Mouse (Mus musculus) G1E-ER4 (cell line): Measurements from ENCODE around the gene Krt33a. TPM values are rescaled to one million over a fixed set of nuclear protein-coding genes. Genes with fewer than 3 reads are reported as not detected.

Experiments used
- GATA1 ChIP-seq: IDR thresholded peaks from one replicate; pipeline ENCODE4 v1.8.0; 2012; ENCODE audit warnings: low read length, inconsistent platforms
- polyA plus RNA-seq: library from polyadenylated mRNA; stranded (reverse); fragments of >175 nt; gene quantifications from 2 replicates; pipeline ENCODE4 v1.2.3, GENCODE M21; 2012

Krt33a gene
- polyA plus RNA-seq, 1 experiment, result not detected

DNA sequence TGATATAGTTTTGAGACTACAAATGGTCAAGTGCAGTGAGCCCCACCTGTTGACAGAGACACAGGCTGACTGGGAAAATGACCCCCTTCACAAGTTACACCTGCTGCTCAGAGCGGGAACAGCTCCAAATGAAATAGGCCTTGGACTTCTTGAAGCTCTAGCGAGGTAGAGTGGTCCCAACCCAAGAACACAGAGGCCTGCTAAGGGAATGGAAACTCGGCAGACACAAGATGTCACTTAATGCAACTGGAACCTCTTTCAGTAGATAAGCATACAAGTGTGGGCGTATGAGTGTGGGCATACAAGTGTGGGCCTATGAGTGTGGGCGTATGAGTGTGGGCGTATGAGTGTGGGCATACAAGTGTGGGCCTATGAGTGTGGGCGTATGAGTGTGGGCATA, 16.9 kb downstream of the Krt33a start:
- TF ChIP-seq GATA1, result no peak

DNA sequence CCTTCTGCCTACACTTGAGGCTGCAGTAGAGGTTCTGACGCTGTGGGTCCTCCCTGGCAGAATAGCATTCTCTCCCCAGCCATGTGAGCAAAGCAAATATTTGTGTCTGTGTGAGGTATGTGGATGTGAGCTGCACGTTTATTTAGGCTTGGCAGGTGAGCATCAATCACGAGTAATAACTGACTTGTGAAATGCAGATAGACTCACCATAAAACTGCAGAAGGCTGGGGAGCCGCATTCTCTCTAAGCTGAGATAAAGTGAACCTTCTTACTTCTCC, 21.7 kb downstream of the Krt33a start:
- no peak for TF ChIP-seq GATA1

DNA sequence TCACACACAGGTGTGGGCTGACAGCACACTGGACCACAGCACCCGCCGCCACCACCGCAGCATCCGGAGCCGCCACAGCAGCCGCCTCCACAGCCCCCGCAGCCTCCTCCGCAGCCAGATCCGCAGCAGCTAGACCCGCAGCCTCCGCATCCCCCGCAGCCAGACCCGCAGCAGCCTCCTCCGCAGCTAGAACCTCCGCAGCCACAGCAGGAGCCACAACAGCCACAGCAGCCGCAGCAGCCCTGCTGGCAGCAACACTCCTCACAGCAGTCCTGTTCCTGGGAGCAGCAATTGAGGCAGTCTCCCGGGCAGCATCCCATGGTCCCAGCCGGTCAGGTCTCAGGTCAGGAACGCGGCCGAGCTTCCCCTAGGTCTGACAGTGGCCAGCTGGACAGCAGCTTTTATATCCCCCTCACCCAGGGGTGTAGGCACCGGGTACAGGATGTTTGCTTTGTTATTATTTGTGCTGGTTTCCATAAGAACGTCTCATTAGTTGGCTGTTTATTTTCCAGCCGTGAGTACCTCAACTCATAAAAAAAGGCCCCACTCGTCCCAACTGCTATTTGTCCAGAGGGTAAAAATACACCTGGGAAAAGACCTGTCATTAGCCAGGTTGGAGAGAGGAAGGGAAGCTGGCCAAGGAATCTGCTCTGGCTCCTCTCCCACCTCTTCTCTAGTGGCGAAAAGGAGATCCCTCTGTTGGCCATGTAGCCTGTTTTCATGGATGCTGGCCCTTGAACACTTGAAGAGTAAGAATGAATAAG, 22.2 kb downstream of the Krt33a start, which contains the start of gene Krtap17-1:
Krtap17-1 (minus strand) TSS at position 375 of the 764 bp plus-strand sequence.
- TF ChIP-seq GATA1, result no peak

DNA sequence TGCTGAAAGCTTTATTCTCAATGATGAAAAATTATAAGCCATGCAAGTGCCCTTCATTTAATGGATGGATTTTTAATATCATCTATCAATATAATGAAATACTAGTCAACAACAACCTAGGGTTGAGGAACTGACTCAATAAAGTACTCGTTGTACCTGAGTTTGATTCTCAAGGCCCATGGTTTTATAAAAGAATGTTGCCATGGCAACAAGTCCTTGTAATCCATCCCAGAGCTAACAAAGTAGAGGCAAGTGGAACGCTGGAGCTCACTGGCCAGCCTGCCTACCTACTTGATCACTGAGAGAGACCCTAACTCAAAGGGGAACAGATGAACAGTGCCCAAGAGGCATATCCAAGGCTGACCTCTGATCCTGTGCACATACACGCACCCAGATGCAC, 25.4 kb downstream of the Krt33a start:
- TF ChIP-seq GATA1, result no peak

DNA sequence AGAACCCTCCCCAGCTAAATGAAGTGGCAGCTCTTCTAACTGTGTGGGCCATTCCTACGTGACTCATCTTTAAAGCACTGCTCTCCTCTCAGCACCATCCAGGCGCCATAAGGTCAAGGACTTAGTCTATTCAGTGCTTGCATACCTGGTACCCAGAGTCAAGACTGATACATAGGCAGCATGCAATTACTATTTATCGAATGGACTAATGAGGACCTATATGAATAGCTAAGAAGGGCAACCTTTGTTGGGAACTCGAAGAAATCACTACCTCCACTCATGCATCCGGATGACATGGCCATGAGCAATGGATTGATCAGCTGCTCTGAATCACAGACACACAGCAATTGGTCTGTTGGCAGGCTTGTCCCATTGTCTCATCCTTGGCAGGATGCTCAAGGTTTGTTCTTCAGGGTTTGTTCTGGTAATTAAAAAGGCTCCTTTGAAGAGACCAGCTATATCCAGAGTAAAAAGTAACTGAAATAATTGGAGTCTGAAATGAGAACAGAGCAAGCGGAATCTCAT, 26.1 kb downstream of the Krt33a start:
- no peak for TF ChIP-seq GATA1

DNA sequence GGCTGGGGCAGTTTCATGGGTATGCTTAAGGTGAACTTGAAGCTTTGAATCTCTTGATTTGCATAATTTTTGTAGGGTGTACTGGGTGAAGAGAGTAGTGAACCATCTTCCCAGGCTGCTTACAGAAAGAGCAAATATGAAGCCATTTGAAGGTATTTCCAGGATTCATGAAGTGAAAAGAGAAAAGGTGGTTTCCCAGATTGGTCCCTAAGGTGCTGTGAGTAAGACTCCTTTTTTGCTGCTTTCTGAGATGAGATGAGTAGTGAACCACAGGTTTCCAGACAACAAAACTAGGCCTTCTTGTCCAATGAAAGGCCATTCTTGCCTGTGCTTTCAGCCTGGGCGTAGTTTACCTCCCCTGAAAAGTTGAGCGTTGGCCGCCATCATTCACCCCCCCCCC, 27.5 kb downstream of the Krt33a start:
- no peak for TF ChIP-seq GATA1

DNA sequence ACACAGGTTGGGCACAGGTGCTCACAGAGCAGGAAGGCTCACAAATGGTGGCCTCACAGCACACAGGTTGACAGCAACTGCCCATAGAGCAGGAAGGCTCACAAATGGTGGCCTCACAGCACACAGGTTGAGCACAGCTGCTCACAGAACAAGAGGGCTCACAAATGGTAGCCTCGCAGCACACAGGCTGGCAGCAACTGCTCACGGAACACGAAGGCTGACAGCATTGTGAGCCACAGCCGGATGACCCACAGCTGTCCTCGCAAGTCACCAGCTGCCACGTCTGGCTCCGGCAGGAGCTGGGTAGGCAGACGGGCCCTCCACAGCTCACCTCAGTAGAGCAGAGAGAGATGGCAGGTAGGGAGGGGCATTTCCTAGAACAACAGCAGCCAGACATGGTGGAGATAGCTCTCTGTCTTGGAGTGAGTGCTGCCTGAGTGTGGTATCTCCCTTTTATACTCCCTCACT, 29.8 kb downstream of the Krt33a start, which contains the start of gene Krtap16-1:
Krtap16-1 (minus strand) TSS at position 418 of the 468 bp plus-strand sequence.
- TF ChIP-seq GATA1, result no peak

DNA sequence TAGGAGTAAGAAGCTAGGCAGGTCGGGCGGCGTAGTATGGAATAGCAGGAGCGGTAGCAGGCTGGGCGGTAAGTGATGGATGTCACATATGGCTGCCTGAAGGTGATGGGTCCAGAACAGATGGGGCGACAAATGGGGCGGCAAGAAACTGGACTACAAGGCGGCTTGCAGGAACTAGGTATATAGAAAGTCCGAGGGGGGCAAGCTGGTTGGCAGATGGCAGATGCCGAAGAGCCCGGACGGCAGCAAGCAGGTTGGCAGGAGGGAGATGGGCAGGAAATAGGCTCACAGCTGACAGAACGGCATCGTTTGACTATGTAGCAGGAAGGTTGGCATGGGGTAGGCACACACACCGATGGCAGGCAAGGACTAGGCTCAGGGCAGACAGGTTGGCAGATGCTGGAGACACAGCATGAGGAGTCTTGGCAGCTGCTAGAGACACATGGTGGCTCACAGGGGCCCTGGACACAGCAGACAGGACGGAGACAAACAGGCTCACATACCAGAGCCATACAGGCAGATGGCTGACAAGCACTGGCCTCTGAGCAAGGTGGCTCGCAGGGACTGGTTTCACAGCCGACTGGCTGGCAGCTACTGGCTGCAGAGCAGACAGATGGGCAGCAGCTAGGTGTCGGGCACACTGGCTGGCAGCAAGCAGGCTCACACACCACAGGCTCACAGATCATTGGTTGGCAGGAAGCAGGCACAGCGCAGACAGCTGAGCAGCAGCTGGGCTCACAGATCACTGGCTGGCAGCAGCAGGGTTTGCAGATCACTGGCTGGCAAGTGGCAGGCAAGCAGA, 30.5 kb downstream of the Krt33a start:
- TF ChIP-seq GATA1, result no peak

DNA sequence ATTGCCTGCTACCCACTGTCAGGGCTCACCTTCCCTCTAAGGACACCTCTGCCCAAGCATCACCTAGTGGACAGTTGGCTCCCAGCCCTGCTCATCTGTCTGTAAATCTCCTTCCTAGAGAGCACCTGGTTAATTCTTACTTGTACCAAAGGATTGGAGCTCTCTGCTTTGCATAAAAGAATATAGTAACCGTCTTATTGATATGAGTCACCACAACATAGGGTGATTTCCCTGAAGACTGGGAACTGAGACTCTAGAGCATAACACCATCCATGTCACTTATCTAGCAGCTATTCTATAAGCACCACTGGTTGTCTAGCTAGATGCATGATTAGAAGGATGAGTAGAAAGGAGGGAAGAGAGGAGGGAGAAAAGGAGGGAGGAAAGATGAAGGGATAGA, 32.6 kb downstream of the Krt33a start:
- no peak for TF ChIP-seq GATA1

DNA sequence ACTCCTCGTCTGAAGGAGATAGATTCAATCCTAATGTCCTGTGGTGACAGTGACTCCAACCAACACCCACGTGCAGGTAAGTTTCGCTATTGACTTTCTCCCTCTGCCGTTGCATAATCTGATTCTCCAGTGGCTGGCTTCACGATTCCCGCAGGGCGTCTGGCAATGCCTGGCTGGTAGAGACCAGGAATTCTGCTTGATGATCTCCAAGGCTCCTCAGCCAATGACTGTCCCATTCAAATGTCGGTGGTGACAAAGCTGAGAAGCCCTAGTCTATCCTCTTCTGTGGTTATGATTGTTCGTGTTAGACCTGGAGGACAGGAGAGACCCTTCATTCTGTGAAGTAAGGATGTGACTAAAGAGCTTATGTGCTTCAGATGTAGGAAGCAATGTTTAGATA, 33.3 kb downstream of the Krt33a start:
- no peak for TF ChIP-seq GATA1

DNA sequence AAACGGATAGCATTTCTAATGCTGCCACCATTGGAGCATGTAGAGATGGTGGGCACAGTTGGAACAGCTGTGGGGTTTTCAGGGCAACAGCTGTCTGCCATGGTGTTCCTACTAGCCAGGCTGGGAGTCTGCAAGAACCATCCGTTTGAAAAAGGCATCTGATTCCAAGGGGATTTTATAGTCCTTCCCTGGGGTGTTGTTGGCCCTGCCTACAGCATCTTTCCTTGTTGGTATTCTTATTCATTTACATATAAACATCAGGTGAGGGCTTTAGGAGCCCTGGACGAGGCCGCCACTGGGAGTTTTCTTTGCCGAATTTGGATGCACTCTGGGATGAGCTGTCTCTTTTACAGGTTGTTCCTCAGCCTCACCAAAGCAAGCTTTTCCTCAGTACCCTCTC, 37.1 kb downstream of the Krt33a start, which contains the start of gene Krtap29-1:
Krtap29-1 (minus strand) TSS at position 101 of the 400 bp plus-strand sequence.
- no peak for TF ChIP-seq GATA1

DNA sequence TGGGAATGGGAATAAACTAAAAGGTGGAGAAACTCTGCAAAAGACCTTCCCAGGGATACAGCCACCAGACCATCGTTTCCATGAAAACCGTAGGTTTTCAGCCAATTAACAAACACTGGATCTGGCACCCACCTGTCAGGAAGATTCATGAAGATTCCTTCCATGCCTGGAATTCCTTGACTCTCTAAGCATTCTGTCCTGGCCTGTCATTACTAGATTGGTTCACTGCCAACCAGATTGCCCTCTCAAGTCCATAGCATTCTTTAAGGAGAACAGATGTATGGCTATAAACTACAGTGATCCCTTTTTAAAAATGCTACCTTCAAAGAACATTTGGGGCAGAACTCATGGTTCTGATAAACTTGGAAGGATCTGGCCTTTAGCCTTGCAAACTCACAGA, 50.1 kb downstream of the Krt33a start:
- no peak for TF ChIP-seq GATA1

DNA sequence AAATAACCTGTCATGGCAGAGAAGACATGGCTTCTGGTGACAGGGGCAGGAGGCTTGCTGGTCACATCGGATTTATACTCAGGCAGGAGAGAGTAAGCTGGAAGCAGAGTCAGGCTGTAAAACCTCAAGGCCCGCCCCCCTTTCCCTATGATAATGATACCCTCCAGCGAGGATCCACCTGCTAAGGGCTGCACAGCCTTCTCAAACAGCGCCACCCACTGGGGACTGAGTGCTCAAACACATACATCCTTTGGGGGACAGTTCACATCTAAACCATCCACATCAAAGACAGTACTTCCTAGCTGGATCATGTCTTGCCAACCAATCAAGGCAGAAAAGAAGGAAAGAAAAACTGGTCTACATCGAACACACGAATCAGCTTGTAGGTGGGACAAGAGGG, 51.8 kb downstream of the Krt33a start:
- no peak for TF ChIP-seq GATA1

Other genes starting within 250 kb of the Krt33a start
- not detected in 2 replicates for gene Gm11595, start 243.3 kb downstream of the Krt33a start, polyA plus RNA-seq
- not detected in 2 replicates for gene Krtap4-8, start 235.5 kb downstream of the Krt33a start, polyA plus RNA-seq
- not detected in 2 replicates for gene Krtap4-9, start 231.0 kb downstream of the Krt33a start, polyA plus RNA-seq
- not detected in 2 replicates for gene Gm11596, start 222.7 kb downstream of the Krt33a start, polyA plus RNA-seq
- not detected in 2 replicates for gene Gm11569, start 217.3 kb downstream of the Krt33a start, polyA plus RNA-seq
- not detected in 2 replicates for gene Gm11554, start 211.8 kb downstream of the Krt33a start, polyA plus RNA-seq
- not detected in 2 replicates for gene Krtap4-13, start 206.3 kb downstream of the Krt33a start, polyA plus RNA-seq
- gene Gm11564, start 200.5 kb downstream of the Krt33a start, polyA plus RNA-seq, result not detected in 2 replicates
- gene 2300003K06Rik, start 178.1 kb downstream of the Krt33a start, polyA plus RNA-seq, result not detected in 2 replicates
- not detected in 2 replicates for gene Krtap4-16, start 164.6 kb downstream of the Krt33a start, polyA plus RNA-seq
- not detected in 2 replicates for gene Gm11568, start 158.3 kb downstream of the Krt33a start, polyA plus RNA-seq
- gene Gm11559, start 151.7 kb downstream of the Krt33a start, polyA plus RNA-seq, result not detected in 2 replicates
- gene Krtap9-1, start 142.8 kb downstream of the Krt33a start, polyA plus RNA-seq, result not detected in 2 replicates
- gene Gm11567, start 137.0 kb downstream of the Krt33a start, polyA plus RNA-seq, result not detected in 2 replicates
- gene Krtap31-1, start 108.3 kb downstream of the Krt33a start, polyA plus RNA-seq, result not detected in 2 replicates
- not detected in 2 replicates for gene Gm11565, start 101.5 kb downstream of the Krt33a start, polyA plus RNA-seq
- gene Krtap31-2, start 79.9 kb downstream of the Krt33a start, polyA plus RNA-seq, result not detected in 2 replicates
- gene Krtap9-5, start 67.7 kb downstream of the Krt33a start, polyA plus RNA-seq, result not detected in 2 replicates
- gene Krtap29-1, start 37.2 kb downstream of the Krt33a start, polyA plus RNA-seq, result not detected in 2 replicates
- not detected in 2 replicates for gene Krtap16-1, start 29.6 kb downstream of the Krt33a start, polyA plus RNA-seq
- gene Krtap17-1, start 22.2 kb downstream of the Krt33a start, polyA plus RNA-seq, result not detected in 2 replicates
- not detected in 2 replicates for gene Krt33b, start 13.7 kb upstream of the Krt33a start, polyA plus RNA-seq
- gene Krt34, start 25.3 kb upstream of the Krt33a start, polyA plus RNA-seq, result not detected in 2 replicates
- gene Krt31, start 34.3 kb upstream of the Krt33a start, polyA plus RNA-seq, result not detected in 2 replicates
- gene Krt32, start 72.0 kb upstream of the Krt33a start, polyA plus RNA-seq, result not detected in 2 replicates
- not detected in 2 replicates for gene Krt35, start 80.0 kb upstream of the Krt33a start, polyA plus RNA-seq
- not detected in 2 replicates for gene Krt36, start 89.4 kb upstream of the Krt33a start, polyA plus RNA-seq
- gene Krt13, start 105.4 kb upstream of the Krt33a start, polyA plus RNA-seq, result not detected in 2 replicates
- gene Krt15, start 119.7 kb upstream of the Krt33a start, polyA plus RNA-seq, result not detected in 2 replicates
- not detected in 2 replicates for gene Krt19, start 132.5 kb upstream of the Krt33a start, polyA plus RNA-seq
- gene Krt9, start 177.0 kb upstream of the Krt33a start, polyA plus RNA-seq, result not detected in 2 replicates
- not detected in 2 replicates for gene Krt14, start 191.3 kb upstream of the Krt33a start, polyA plus RNA-seq
- gene Krt16, start 232.7 kb upstream of the Krt33a start, polyA plus RNA-seq, result not detected in 2 replicates
- gene Krt17, start 244.8 kb upstream of the Krt33a start, polyA plus RNA-seq, result 0.04 TPM in 1 of 2 replicates, not detected in the other